Mouse (Mus musculus): ENCODE data around the gene Armcx3. TPM values are rescaled to one million over a fixed set of nuclear protein-coding genes. Genes with fewer than 3 reads are reported as not detected.
A peak's percentile ranks its signal among the peaks of the same experiment; 100 is the strongest.
"Not testable (repeated sequence)": the region's sequence is repeated elsewhere in the genome, so short reads cannot be mapped to it uniquely, and the experiment has no call there.

Gene Armcx3
- polyA plus RNA-seq, 1 experiment from 2014 or later: 38.6 TPM

GRCm38 (mm10) chrX:134752584-134752983 is 3.8 kb upstream of the Armcx3 start:
- Histone ChIP-seq H3K27me3 (replicated peaks; ENCODE audit: control insufficient read depth, insufficient read depth, low read length) (no peaks in the 10 kb centered on the region), H3K9ac (ENCODE audit: low read depth, low read length) (no peak overlapping the region), H3K4me1 (replicated peaks; ENCODE audit: control insufficient read depth, insufficient read depth, low read length) (no peaks in the 10 kb centered on the region), H3K4me2 (replicated peaks; ENCODE audit: low read depth) (no peak overlapping the region), H3K4me3 (ENCODE audit: low read depth, low read length) (no peak overlapping the region), H3K27ac (ENCODE audit: low read depth, low read length) (no peak overlapping the region), H3K36me3 (ENCODE audit: control insufficient read depth, insufficient read depth) (no peaks in the 10 kb centered on the region), H3K9me3 (ENCODE audit: control insufficient read depth) (no peaks in the 10 kb centered on the region)
- WGBS: 48% methylated on average over 4 of the region's 4 CpGs
- no peak for TF ChIP-seq CTCF (IDR thresholded peaks at IDR 0.05; ENCODE audit: low read depth)
- ATAC-seq: no peak

DNA sequence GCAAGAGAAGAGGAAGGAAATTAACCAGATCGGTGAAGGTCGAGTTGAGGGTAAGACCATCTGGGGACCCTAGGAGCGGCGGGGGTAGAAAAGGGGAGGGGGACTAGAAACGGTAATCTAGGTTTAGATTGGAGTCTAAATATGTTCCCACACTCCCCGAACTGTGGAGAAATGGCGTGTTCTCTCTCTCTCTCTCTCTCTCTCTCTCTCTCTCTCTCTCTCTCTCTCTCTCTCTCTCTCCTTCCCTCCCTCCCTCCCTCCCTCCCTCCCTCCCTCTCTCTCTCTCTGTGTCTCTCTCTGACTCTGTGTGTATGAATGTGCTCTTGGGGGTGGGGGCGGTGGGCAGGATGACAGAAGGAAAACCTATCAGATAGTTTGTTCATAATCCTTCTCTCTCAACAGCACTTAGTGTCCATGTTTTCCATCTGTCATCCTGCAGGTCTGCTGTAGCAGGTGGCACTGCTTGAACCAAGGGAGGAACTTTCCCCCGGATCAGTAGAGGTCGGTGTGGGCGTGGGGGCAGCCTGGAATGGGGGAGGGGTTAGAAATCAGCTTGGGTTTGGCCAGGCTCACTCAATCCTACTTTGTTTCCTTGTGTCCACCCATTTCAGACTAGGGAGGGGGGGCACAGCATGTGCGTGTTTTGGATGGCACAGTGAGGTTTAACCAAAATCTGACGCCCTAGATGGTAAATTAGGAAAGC is 1.0 kb downstream of the Armcx3 start:
- no peak for TF ChIP-seq CTCF (IDR thresholded peaks at IDR 0.05; ENCODE audit: low read depth)
- Histone ChIP-seq H3K27ac (ENCODE audit: low read depth, low read length) (no peak overlapping the region), H3K4me1 (replicated peaks; ENCODE audit: control insufficient read depth, insufficient read depth, low read length) (no peaks in the 10 kb centered on the region), H3K9me3 (ENCODE audit: control insufficient read depth) (no peaks in the 10 kb centered on the region), H3K4me3 (ENCODE audit: low read depth, low read length) (peak overlapping the region; percentile 60), H3K27me3 (replicated peaks; ENCODE audit: control insufficient read depth, insufficient read depth, low read length) (no peaks in the 10 kb centered on the region), H3K9ac (ENCODE audit: low read depth, low read length) (peak overlapping the region; percentile 60; the same call in 1 of the 2 replicates), H3K36me3 (ENCODE audit: control insufficient read depth, insufficient read depth) (no peaks in the 10 kb centered on the region), H3K4me2 (replicated peaks; ENCODE audit: low read depth) (peak overlapping the region; percentile 63)
- WGBS: 29% methylated on average over 13 of the region's 13 CpGs
- ATAC-seq: 0 out of 2 replicates have a peak, but pooled peaks have one; percentile 32

- not testable (repeated sequence) for H3K4me2 ChIP-seq (replicated peaks; ENCODE audit: low read depth); H3K27ac ChIP-seq (ENCODE audit: low read depth, low read length); ATAC-seq; H3K4me3 ChIP-seq (ENCODE audit: low read depth, low read length); H3K9ac ChIP-seq (ENCODE audit: low read depth, low read length); H3K9me3 ChIP-seq (ENCODE audit: control insufficient read depth); H3K27me3 ChIP-seq (replicated peaks; ENCODE audit: control insufficient read depth, insufficient read depth, low read length); H3K36me3 ChIP-seq (ENCODE audit: control insufficient read depth, insufficient read depth); H3K4me1 ChIP-seq (replicated peaks; ENCODE audit: control insufficient read depth, insufficient read depth, low read length)
- 33% methylated on average over 4 of the region's 4 CpGs for WGBS
Measured at GRCm38 (mm10) chrX:134763428-134764198, 7.2 kb downstream of the Armcx3 start.

GRCm38 (mm10) chrX:134787728-134788127 is 31.3 kb downstream of the Armcx3 start:
- Histone ChIP-seq H3K4me2 (replicated peaks; ENCODE audit: low read depth) (no peak overlapping the region), H3K27ac (ENCODE audit: low read depth, low read length) (no peak overlapping the region), H3K4me3 (ENCODE audit: low read depth, low read length) (no peak overlapping the region), H3K4me1 (replicated peaks; ENCODE audit: control insufficient read depth, insufficient read depth, low read length) (no peaks in the 10 kb centered on the region), H3K9ac (ENCODE audit: low read depth, low read length) (no peak overlapping the region), H3K9me3 (ENCODE audit: control insufficient read depth) (no peaks in the 10 kb centered on the region), H3K27me3 (replicated peaks; ENCODE audit: control insufficient read depth, insufficient read depth, low read length) (no peaks in the 10 kb centered on the region), H3K36me3 (ENCODE audit: control insufficient read depth, insufficient read depth) (no peaks in the 10 kb centered on the region)
- 65% methylated on average over 4 of the region's 4 CpGs for WGBS
- no peak for ATAC-seq
- TF ChIP-seq CTCF (IDR thresholded peaks at IDR 0.05; ENCODE audit: low read depth): no peak

GRCm38 (mm10) chrX:134807833-134808754 is 51.7 kb downstream of the Armcx3 start:
- no peak overlapping the region; the same call in 1 of the 2 replicates for H3K27ac ChIP-seq (ENCODE audit: low read depth, low read length)
- H3K36me3 ChIP-seq (ENCODE audit: control insufficient read depth, insufficient read depth): no peaks in the 10 kb centered on the region
- no peaks in the 10 kb centered on the region for H3K9me3 ChIP-seq (ENCODE audit: control insufficient read depth)
- H3K4me1 ChIP-seq (replicated peaks; ENCODE audit: control insufficient read depth, insufficient read depth, low read length): no peaks in the 10 kb centered on the region
- no peak; the same call in 1 of the 2 replicates for TF ChIP-seq CTCF (IDR thresholded peaks at IDR 0.05; ENCODE audit: low read depth)
- H3K27me3 ChIP-seq (replicated peaks; ENCODE audit: control insufficient read depth, insufficient read depth, low read length): no peaks in the 10 kb centered on the region
- peak overlapping the region; percentile 43 for H3K4me3 ChIP-seq (ENCODE audit: low read depth, low read length)
- ATAC-seq: no peak
- H3K9ac ChIP-seq (ENCODE audit: low read depth, low read length): 0 out of 2 replicates have a peak overlapping the region, but pooled peaks have one; percentile 26
- H3K4me2 ChIP-seq (replicated peaks; ENCODE audit: low read depth): peak overlapping the region; percentile 61
- 20% methylated on average over 28 of the region's 28 CpGs for WGBS
